ENCODE assay signal across 29 mouse cellular contexts in genomic region chr6:54404916-54405315, GRCm38 (mm10). TPM values are rescaled to one million over a fixed set of nuclear protein-coding genes. Genes with fewer than 3 reads are reported as not detected.
"Had no signal": no experiment of that assay in that cellular context is flagged by ENCODE, and none has a peak within 500 bp of the region (broad histone marks: within the 10 kb centered on the region; RNA-seq: fewer than 3 reads in every experiment).

No protein-coding gene starts in this region.

- H3K4me1 ChIP-seq: limb, embryonic 12.5 days; limb, embryonic 15.5 days; liver, embryonic 12.5 days; liver, embryonic 13.5 days; liver, embryonic 15.5 days; midbrain, embryonic 12.5 days; midbrain, embryonic 13.5 days; neural tube, embryonic 12.5 days had no signal

- DNase-seq: left cerebral cortex, postnatal 4 days; liver; liver, embryonic 13.5 days; liver, postnatal 0 days; lung, embryonic 14.5 days; lung, postnatal 10 days; lung, postnatal 14 days; midbrain, embryonic 14.5 days had no signal

- H3K4me3 ChIP-seq: left cerebral cortex, adult 2 months; limb, embryonic 10.5 days; limb, embryonic 12.5 days; limb, embryonic 13.5 days; limb, embryonic 15.5 days; liver, embryonic 12.5 days; liver, embryonic 13.5 days; liver, embryonic 15.5 days; lung, embryonic 15.5 days; megakaryocyte, embryonic 14.5 days; midbrain, embryonic 10.5 days; midbrain, embryonic 12.5 days; midbrain, embryonic 13.5 days; midbrain, embryonic 15.5 days; myocyte; neural tube, embryonic 12.5 days; neural tube, embryonic 13.5 days had no signal

- H3K9ac ChIP-seq: limb, embryonic 12.5 days; limb, embryonic 13.5 days; limb, embryonic 15.5 days; liver, embryonic 12.5 days; liver, embryonic 13.5 days; liver, embryonic 14.5 days; liver, embryonic 15.5 days; liver, postnatal 0 days; lung, embryonic 14.5 days; lung, embryonic 15.5 days; midbrain, embryonic 12.5 days; midbrain, embryonic 13.5 days; midbrain, embryonic 15.5 days; neural tube, embryonic 12.5 days; neural tube, embryonic 13.5 days had no signal

- H3K36me3 ChIP-seq: limb, embryonic 10.5 days; limb, embryonic 12.5 days; limb, embryonic 13.5 days; limb, embryonic 15.5 days; liver, embryonic 12.5 days; liver, embryonic 13.5 days; liver, embryonic 15.5 days; lung, embryonic 15.5 days; midbrain, embryonic 10.5 days; midbrain, embryonic 12.5 days; midbrain, embryonic 13.5 days; midbrain, embryonic 15.5 days; neural tube, embryonic 12.5 days; neural tube, embryonic 13.5 days had no signal

- H3K4me2 ChIP-seq: limb, embryonic 12.5 days; limb, embryonic 13.5 days; limb, embryonic 15.5 days; liver, embryonic 11.5 days; liver, embryonic 12.5 days; liver, embryonic 13.5 days; liver, embryonic 15.5 days; lung, embryonic 14.5 days; lung, embryonic 15.5 days; midbrain, embryonic 11.5 days; midbrain, embryonic 12.5 days; midbrain, embryonic 13.5 days; midbrain, embryonic 15.5 days; neural tube, embryonic 12.5 days; neural tube, embryonic 13.5 days had no signal

- H3K27ac ChIP-seq: left cerebral cortex, adult 2 months; limb, embryonic 10.5 days; limb, embryonic 12.5 days; limb, embryonic 13.5 days; limb, embryonic 15.5 days; liver, embryonic 12.5 days; liver, embryonic 13.5 days; liver, embryonic 14.5 days; liver, embryonic 15.5 days; lung, embryonic 15.5 days; macrophage; midbrain, embryonic 10.5 days; midbrain, embryonic 12.5 days; midbrain, embryonic 13.5 days; midbrain, embryonic 15.5 days; neural tube, embryonic 12.5 days; neural tube, embryonic 13.5 days had no signal

- H3K27me3 ChIP-seq: limb, embryonic 12.5 days; limb, embryonic 15.5 days; liver, embryonic 12.5 days; liver, embryonic 13.5 days; liver, embryonic 15.5 days; lung, embryonic 15.5 days; midbrain, embryonic 12.5 days; midbrain, embryonic 13.5 days; midbrain, embryonic 15.5 days; neural tube, embryonic 12.5 days; neural tube, embryonic 13.5 days had no signal

- ATAC-seq: liver, embryonic 12.5 days; liver, postnatal 0 days; midbrain, embryonic 13.5 days; midbrain, embryonic 15.5 days; midbrain, embryonic 16.5 days had no signal

- H3K9me3 ChIP-seq: limb, embryonic 10.5 days; limb, embryonic 12.5 days; limb, embryonic 13.5 days; limb, embryonic 15.5 days; liver, embryonic 12.5 days; liver, embryonic 13.5 days; liver, embryonic 15.5 days; lung, embryonic 15.5 days; midbrain, embryonic 10.5 days; midbrain, embryonic 12.5 days; midbrain, embryonic 13.5 days; midbrain, embryonic 15.5 days; neural tube, embryonic 12.5 days; neural tube, embryonic 13.5 days had no signal

RNA-seq across cellular contexts. Expression of gene Wipf3, which starts 24.5 kb away (rescaled TPM):
- polyA plus RNA-seq: macrophage had no signal
